Mouse (Mus musculus) embryo, embryonic 11 days (tissue): ENCODE data around the gene Map4k5.

Source experiments
- DNase-seq: peaks from one replicate; pipeline ENCODE4 v3.0.0-alpha.2; 2015

Map4k5 gene

DNA sequence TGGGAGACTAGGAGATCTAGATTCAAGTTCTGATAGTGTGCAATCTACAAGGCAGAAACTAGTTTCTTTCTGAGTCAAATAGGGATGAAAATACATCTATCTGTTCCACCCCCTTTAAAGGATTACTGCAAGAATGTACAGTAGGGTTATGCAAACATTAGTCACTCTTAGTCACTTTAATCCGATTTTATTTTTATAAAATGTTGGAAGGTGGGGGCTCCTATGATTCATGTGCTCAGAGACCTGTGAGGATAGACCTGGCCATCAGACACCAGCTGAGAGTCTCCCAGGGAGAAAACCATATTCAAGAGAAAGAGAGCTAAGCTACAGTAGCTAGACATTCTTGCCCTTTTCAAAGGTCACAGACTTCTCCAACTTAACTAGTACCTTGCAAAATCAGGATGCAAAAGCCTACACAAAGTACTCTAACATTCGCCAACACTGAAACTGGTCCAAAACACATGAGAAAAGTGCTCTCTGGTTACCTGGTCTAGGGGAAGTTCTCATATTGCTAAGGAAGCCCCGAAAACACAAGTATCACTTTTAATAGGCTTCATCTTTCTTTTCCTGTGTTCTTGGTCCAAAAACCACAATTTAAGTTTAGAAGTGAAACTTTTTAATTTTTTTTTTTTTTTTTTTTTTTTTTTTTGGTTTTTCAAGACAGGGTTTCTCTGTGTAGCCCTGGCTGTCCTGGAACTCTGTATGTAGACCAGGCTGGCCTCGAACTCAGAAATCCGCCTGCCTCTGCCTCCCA, 7.7 kb downstream of the Map4k5 start:
- no peak for DNase-seq

DNA sequence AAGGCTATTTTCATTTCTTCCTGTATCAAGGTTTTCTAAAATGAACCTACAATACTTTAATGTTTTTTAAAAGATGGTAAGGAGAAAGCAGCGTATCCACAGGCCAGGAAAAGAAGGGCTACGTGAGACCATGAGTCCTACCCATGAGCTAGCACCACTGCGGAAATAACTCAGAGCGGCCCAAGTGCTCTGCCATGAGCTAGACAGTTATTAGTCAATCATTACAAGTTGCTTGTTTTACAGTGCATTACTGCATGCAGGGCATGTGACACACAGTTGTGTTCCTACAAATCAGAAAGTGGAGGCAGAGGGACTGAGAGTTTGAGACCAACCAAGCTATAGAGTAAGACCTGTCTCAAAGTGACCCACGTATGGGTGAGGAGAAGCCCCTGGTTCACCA, 8.9 kb downstream of the Map4k5 start:
- DNase-seq, result no peak

DNA sequence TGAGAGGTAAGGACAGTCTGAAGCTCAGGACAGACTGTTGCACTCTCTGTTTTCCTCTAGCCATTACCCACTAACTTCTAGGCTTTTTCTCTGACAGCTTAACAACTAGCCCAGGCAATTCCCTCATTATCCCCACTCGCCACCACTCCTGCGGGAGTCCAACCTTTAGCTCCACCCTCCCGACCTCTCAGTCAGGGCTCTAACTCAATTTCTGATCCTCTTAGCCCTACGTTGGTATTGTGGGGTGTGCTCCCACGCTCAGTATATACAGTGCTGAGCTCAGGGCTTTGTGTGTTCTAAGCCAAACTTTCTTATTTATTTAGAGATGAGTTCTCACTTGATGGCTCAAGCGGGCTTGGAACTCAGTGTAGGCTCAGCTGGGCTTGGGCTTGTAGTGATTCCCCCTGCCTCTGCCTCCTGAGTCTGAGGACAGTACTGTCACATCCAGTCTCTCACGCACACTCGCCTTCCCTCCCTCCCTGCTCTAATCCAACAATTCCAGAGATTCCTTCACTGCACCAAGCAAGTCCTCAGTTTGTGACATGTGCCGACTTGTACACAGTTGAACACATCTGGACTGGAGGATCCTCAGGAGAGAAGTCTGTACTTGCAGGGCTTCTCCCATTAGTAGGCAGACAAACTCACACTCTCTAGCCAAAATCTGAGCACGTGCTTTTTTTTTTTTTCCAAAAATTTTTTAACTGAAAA, 11.6 kb downstream of the Map4k5 start:
- DNase-seq, result no peak

DNA sequence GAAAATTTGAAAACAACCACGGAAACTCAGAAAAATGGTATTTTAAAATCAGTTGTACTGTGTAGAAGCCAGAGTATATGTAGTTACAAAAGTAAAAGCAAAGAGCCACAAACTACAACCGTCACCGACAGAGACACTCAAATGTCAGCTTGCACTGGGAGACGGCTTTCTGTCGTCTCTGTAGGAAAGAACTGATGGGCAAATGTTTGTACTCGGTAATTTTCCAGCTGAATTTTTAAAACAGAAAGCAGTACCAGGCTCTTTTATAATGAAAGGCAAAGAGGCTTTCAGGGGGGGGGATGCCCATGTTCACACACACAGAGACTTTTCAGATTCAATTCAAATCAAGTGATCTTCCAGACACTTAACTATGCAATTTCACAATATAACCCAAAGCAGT, 13.3 kb downstream of the Map4k5 start:
- no peak for DNase-seq

DNA sequence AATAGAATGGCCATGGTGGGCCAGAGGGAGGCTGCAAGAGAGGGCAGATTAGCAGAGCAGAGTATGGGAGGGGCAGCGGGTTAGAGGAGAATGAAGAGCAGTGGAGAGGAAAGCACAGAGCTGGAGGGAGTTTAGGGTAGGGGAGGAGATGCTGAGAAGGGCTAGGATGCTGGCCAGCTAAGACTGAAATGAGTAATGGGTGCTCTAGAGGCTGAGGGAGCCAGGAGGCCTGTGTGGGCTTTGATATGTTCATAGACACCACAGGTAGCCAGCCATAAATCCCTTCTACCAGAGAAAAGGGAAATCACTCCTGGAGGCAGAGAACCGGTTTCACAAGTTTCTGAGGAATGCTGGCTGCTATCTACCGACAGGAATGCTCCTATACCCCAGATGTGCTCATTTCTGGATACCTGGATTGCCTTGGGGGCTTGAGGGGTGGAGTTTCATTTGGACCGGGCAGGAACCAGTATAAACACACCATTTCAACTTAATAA, 13.8 kb downstream of the Map4k5 start:
- peak; percentile 50 for DNase-seq

DNA sequence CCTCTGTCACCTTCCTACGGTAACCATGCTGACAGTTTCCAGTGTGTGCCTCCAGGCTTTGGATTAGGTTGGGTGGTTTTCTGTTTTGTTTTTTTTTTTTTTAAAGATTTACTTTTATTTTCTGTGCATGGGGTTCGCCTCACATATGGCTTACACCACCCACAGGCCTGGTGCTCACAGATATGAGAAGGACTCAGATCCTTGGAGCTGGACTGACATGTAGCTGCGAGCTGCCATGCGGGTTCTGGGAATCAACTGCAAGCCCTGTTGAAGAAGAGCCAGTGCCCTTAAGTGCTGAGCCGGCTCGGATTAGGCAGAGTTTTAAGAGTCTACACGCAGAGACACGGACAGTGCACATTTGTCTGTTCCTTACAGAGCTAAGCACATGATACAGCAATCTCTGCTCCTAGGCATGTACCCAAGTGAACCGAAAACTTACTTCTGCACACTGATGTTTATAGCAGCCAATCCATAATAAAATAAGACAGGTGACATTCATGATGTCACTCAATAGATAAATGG, 15.1 kb downstream of the Map4k5 start:
- DNase-seq, result no peak

DNA sequence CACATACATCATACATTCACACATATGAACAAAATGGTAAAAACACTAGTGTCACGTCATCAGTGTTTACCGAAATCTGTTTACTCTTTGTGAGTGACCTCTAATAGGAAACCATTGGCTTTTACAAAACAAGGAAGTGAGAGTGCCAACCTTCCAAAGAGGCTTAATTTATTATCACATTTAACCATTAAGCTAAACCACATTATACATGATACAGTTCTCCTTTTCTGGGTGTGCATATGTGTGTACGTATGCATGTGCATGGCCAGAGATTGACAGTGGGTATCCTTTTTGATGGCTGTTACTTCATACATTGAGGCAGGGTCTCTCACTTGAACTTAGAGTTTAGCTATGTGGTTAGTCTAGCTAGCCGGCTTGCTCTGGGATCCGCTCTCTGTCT, 21.4 kb downstream of the Map4k5 start:
- no peak for DNase-seq

DNA sequence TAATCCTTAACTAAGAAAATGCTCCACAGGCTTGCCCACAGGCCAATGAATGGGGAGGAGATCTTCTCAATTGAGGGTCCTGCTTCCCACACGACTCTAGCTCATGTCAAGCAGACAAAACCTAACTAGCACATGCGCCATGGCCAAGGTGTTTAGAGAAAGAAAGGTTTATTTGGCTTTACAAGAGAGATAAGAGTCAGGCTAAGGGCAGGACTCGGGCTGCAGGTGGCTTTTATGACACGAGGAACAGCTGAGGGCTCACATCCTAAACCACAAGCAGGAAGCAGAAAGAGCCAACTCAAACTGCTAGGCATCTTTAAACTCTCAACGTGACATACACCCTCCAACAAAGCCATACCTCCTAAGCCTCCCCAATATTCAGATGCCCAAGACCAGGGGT, 25.7 kb downstream of the Map4k5 start:
- DNase-seq, result no peak

DNA sequence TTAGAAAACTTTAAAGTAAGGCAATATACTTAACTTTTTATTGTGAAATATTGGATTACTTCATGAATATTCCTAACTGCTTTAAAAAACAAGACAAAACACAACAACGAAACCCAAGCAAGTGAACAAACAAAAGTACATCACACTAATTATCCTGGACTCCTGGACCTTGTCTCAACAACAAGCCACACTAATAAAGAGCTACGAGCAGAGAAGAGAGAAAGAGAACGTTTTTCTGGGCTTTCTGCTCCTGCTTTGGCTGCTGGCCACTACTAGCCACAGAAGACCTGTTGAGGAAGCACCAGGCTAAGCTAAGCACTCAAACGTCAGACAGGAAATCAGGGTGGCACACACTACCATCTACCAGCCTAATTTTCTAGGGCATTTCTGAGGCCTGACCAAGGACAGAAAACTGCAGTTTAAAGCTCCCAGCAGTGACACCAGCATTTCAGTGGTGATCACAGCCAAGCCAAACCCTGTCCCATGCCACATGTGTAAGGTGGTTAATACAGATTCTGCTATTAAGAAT, 28.8 kb downstream of the Map4k5 start:
- no peak for DNase-seq

DNA sequence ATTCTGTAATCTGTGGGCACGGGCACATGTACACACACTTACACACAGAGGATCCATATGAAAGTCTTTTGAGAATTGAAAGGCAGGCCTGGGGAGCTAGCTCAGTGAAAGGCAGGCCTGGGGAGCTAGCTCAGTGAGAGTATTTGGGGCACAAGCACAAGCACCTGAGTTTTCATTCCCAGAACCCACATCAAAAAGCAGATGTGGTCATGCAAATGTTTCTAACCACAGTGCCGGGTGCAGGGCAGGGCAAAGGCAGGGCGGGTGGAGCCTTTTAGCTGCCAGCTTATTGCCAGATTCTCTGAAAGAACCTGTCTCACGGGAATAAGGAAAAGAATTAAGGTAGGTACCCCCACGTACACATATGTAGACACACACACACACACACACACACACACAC, 29.5 kb downstream of the Map4k5 start:
- no peak for DNase-seq

DNA sequence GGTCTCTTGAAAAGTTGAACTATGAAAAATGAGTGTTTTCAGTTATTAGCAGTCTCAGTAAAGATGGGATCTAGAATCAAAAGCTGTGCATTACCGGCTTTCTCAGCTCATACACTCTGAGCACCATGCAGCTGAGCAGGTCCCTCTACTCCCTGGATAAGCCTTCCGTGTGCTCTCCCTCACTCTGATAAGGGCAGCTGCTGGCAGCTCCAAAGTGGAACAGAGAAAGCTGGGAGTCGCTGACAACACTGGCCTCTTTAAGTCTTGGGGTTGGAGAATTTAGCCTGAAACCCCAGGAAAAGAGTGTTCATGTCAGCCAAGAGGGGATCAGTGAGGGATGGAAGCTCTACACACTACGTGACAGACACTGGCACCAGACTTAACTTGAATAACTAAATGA, 34.2 kb downstream of the Map4k5 start:
- DNase-seq, result no peak

DNA sequence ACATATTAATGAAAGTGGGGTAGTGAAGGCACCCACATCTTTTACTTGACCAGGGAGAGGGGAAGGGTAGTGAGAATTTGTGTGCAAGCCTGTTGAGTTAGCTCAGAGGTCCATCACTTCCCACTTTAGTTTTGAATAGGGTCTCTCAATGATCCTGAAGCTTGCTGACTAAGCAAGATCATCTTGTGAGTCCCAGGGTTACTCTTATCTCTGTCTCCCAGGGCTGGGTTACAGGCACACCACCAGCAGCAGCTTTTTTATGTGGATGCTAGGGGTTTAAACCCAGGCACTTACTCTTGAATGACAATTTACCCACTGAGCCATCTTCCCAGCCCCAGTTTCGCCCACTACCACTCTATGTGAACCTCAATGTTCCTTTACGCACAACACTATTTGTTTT, 35.4 kb downstream of the Map4k5 start:
- no peak for DNase-seq

DNA sequence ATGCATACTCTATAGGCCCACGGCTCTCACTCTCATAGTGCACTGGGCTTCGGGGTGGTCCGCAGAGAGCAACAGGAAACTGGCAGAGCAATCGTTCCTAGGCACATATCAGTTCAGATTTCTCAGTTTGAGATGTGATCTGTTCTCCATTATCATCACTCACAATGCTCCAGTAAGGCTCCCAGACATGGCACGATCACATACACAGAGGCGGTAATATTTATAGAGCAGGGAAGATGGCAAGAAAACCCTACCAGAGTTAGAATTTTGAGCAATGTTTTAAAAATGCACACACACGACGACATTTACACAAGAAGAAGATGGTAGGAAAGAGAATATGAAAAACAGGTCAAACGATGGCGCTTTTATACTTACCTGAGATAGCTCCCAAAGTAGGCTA, 36.6 kb downstream of the Map4k5 start:
- no peak for DNase-seq

DNA sequence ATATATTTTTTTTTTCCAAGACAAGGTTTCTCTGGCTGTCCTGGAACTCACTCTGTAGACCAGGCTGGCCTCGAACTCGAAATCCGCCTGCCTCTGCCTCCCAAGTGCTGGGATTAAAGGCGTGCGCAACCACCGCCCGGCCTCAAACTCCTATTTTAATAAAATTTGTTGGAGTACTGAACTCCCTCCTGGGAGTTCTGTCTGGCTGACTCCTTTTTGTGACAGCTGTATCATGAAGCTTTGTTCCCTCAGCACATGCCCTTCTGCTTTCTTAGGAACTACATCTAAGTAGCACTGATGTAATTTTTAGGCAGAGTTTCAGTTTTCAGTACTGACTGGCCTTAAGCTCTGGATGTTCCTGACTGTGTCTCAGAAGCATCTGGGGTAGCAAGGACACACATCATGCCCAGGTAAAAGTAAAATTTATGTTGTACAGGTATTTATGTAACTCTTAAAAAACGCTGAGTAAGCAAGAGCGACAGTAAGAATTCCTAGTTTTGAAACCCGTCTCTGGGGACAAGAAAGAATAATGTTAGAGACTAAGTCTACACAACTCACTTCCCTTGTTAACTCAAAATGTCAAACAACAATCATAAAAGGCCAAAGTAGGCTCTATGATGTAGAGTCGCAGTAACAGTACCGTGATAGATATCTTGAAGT, 37.2 kb downstream of the Map4k5 start:
- DNase-seq, result no peak

DNA sequence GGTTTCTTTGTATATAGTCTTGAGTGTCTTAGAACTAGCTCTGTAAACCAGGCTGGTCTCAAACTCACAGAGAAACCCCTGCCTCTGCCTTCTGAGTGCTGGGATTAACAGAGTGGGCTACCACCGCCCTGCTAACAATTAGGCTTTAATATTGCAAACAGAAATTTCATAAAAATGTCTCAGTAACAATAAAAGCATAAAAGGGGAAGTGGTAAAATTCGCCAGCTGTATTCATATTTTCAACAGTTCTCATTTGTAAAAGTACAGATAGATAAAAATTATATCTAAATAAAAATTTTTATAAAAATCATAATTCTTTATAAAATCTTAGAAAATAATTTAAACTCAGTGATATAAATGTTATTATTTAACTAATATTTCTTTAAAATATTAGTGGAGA, 39.1 kb downstream of the Map4k5 start:
- no peak for DNase-seq

DNA sequence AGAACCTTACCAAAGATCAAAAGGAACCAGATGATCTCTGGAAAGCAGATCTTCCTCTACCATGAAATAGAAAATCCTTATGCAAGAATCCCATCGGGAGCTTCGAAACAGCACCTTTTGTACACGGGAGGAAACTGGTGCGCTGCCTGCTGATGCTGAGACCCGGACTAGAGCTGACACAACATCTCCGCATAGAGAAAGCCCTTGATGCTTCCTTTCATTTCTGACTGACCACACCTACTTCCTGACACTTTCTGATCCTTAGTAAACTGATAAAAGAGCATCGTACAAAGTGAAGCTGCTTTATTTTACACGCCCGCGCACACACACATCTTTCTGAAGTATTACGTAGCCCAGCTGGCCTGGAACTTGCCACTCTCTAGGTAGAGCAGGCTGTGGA, 39.6 kb downstream of the Map4k5 start:
- no peak for DNase-seq

DNA sequence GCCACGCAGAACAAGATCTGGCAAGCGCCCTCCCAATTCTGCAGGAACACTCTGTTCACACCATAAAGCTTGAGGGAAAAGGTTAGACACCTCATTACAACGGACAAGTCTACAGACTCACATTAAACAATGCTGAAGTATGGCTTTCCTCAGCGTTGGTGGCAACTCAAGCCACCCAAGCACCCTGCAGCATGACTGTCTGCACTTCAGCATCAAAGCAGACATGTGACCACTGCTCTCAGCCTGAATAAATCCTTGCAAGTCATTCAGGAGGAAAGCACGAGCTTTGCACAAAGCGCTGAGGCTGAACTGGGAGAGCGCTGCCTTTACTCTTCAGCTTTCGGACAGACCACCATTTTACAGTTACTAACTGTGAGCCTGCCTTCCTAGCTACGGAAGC, 40.7 kb downstream of the Map4k5 start:
- DNase-seq, result no peak

DNA sequence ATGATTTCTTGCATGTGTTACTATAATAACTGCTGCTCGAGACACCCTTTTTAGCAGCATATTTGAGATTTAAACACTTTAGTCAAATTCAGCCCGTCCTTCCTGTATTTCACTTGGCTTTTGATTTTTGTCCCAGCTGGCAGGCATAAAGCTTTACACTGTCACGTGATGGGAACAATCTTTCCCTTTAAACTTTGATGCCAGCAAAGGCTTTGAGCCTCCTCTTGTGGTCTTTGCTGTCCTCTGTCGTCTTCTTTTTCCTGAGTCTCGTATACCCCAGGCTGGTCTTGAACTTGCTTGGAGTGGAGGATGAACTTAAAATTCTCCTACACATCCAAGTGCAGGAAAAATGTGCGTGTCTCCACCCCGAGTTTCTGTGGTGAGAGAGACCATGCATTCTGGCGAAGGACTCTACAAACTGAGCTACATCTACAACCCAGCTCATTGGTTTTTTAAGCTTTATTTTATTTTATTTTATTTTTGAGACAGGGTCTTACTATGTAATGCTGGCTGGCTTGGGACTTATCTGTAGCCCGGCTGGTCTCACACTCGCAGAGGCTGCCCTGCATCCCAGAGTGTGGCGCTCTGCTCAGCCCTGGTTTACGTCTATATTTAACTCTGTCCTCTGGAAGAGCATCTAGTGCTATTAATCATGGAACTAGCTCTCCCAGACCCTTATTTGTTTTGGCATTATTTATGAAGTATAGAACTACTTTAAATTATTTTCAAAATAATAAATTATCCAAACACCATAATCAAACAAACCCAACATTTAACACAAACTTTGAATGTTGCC, 44.7 kb downstream of the Map4k5 start:
- DNase-seq, result no peak

DNA sequence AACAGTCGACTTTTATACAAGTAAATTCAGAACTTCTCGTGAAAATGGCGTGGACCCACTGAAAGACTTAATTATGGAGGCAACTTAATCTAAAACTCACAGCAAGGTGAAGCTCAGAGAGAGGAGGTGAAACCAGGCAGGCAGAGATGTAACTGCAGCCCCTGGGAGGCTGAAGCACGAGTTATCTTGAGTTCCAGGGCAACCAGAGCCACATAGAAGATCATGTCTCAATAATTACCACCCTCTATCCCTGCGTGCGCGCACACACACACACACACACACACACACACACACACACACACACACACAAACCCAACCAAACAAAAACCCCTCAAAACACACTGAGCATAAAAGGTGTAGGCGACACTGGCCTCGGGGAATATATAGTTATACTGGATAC, 46.5 kb downstream of the Map4k5 start:
- DNase-seq, result no peak

DNA sequence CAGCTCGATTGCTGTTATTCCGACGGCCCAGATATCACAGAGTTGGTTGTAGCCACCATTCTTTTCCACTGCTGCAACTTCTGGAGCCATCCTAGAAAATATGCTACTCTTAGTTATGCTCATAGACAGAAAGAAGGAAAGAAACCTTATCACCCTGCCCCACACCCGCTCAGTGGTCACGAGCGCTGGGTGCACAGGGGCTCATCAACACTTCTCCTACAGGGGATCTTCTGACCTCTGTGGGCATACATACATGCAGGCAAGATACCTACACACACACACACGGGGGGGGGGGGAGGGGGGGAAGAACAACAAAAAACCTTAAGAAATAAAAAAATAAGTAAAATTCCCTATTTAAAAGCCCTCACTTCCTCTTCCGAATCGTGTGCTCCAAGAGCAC, 47.3 kb downstream of the Map4k5 start:
- DNase-seq, result no peak

DNA sequence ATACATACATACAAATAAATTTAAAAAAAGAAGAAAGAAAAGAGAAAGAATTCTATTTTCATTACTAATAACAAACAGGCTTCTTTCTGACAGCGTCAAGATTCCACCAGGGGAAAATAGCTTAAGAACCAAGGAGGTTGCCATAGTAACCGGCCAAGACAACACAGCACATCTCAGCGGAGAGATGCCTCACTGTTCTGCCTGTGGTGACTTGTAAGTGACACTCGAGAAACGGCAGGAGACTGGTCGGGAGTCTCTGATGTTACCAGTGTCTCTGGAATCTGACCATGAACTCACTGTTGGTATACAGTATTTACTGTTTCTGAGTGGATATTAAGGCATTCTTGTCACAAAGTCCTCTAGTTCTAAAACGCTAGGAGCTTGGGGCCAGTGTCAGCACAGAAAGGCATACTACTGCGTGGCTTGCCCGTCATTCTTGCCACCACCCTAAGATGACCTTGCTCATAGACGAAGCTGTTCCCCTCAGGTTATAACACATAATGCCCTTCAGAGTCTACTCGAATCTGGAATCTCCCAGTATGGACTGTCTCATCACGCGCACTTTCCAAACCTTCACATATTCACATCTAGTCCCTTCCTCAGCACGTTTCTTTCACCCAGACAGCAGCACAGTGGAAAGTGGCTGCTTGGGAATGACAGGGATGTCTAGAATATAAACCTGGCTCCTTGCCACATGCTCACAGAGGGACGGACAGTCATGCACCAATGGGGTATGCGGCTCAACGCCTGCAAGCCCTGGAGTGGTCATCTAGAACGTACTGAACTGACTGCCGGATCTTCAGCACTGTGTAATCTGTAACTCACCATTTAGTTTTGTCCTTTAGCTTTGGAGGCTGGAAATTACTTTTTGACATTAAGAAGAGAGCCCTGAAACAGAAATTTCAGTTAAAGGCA, 49.2 kb downstream of the Map4k5 start:
- DNase-seq, result peak; percentile 69

DNA sequence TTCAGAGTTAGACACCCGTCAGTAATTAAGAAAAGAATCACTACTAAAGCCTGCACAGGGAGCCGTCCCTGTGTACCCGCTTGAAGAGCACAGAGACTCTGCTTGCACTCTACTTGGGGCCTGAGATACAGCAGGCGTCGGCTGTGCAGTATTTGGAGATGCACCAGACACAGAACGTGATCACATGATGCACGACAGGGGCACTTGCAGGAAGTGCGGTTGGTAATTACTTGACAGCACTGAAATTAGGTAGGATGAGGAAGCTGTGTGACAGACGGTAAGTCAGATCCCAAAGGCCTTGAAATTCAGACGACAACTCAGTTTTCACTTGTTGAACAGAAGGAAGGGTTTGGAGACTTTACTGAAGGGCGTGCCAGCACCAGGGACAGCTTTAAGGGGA, 54.6 kb downstream of the Map4k5 start:
- no peak for DNase-seq
